Mouse (Mus musculus) brain, adult 2 months (tissue): ENCODE results near the gene Tbc1d16.

Experiments
- DNase-seq: peaks from one replicate; pipeline ENCODE4 v3.0.0; 2011; ENCODE audit warnings: low read depth, low spot score

Gene Tbc1d16

GRCm38 (mm10) chr11:119178317-119178716, 50.0 kb downstream of the Tbc1d16 start:
- DNase-seq = no peak

- DNase-seq = no peak
These were observed 51.7 kb downstream of the Tbc1d16 start for GRCm38 (mm10) chr11:119176389-119177179.

GRCm38 (mm10) chr11:119171588-119171987, 56.7 kb downstream of the Tbc1d16 start:
- DNase-seq = no peak

GRCm38 (mm10) chr11:119168851-119169250, 59.4 kb downstream of the Tbc1d16 start:
- DNase-seq = no peak

- DNase-seq = no peak
These were observed 62.3 kb downstream of the Tbc1d16 start for GRCm38 (mm10) chr11:119165995-119166394.

- DNase-seq = no peak
These were observed 63.9 kb downstream of the Tbc1d16 start for GRCm38 (mm10) chr11:119164375-119164774.

GRCm38 (mm10) chr11:119163734-119163992, 64.6 kb downstream of the Tbc1d16 start:
- DNase-seq = no peak

- DNase-seq = no peak
These were observed 65.2 kb downstream of the Tbc1d16 start for GRCm38 (mm10) chr11:119162959-119163733.

GRCm38 (mm10) chr11:119161665-119162064, 66.6 kb downstream of the Tbc1d16 start:
- DNase-seq = no peak

GRCm38 (mm10) chr11:119160050-119160449, 68.2 kb downstream of the Tbc1d16 start:
- DNase-seq = no peak

GRCm38 (mm10) chr11:119159496-119159895, 68.8 kb downstream of the Tbc1d16 start:
- peak; percentile 24 for DNase-seq

GRCm38 (mm10) chr11:119157377-119158189, 70.7 kb downstream of the Tbc1d16 start:
- no peak for DNase-seq

GRCm38 (mm10) chr11:119156481-119157254, 71.6 kb downstream of the Tbc1d16 start:
- peak; percentile 35 for DNase-seq

GRCm38 (mm10) chr11:119155638-119156480, 72.4 kb downstream of the Tbc1d16 start:
- DNase-seq = no peak

GRCm38 (mm10) chr11:119152321-119152831, 75.9 kb downstream of the Tbc1d16 start:
- DNase-seq = peak; percentile 66

GRCm38 (mm10) chr11:119151073-119151607, 77.2 kb downstream of the Tbc1d16 start:
- no peak for DNase-seq

- no peak for DNase-seq
These were observed 77.9 kb downstream of the Tbc1d16 start for GRCm38 (mm10) chr11:119150442-119150841.

GRCm38 (mm10) chr11:119148829-119149228, 79.5 kb downstream of the Tbc1d16 start:
- DNase-seq = no peak

GRCm38 (mm10) chr11:119147153-119147552, 81.1 kb downstream of the Tbc1d16 start:
- no peak for DNase-seq

- DNase-seq = no peak
These were observed 82.2 kb downstream of the Tbc1d16 start for GRCm38 (mm10) chr11:119146140-119146539.
